Mouse (Mus musculus) myocyte (in vitro differentiated cells): ENCODE measurements at regions not wholly inside any gene's neighbourhood (a gene's known extent, or its start where the extent isn't known, plus 50 kb on each side); places are given as distances from the start of the nearest gene placed in this dataset.

Experiments
- H3K27me3 ChIP-seq: one replicate; pipeline ENCODE4 v1.6.1; 2011; ENCODE audit not compliant: control insufficient read depth, insufficient read depth, insufficient read length
- H3K36me3 ChIP-seq: one replicate; pipeline ENCODE4 v1.6.1; 2011; ENCODE audit not compliant: control insufficient read depth, insufficient read depth
- H3K4me2 ChIP-seq: one replicate; pipeline ENCODE4 v1.6.1; 2011; ENCODE audit warnings: low read depth, control low read depth
- H3K4me3 ChIP-seq: one replicate; pipeline ENCODE4 v1.5.1; 2011; ENCODE audit warnings: mild to moderate bottlenecking, control low read depth, moderate library complexity
- H3K79me2 ChIP-seq: one replicate; pipeline ENCODE4 v1.6.1; 2011; ENCODE audit not compliant: control insufficient read depth, insufficient read depth
- H3ac ChIP-seq: one replicate; pipeline ENCODE4 v1.6.1; 2011; ENCODE audit not compliant: control insufficient read depth, insufficient read length
- CEBPB ChIP-seq: IDR thresholded peaks from 2 replicates; pipeline ENCODE4 v1.6.1; 2011; ENCODE audit warnings: mild to moderate bottlenecking, moderate library complexity; ENCODE audit not compliant: poor library complexity, insufficient read depth, severe bottlenecking
- E2F4 ChIP-seq: IDR thresholded peaks from one replicate; pipeline ENCODE4 v1.6.1; 2011; ENCODE audit warnings: mild to moderate bottlenecking, control low read depth, moderate library complexity; ENCODE audit not compliant: insufficient read depth
- MAX ChIP-seq: IDR thresholded peaks from one replicate; pipeline ENCODE4 v1.6.1; 2011; ENCODE audit warnings: low read depth, mild to moderate bottlenecking, control low read depth
- MYOD1 ChIP-seq, 3 experiments: IDR thresholded peaks; one replicate each; pipeline ENCODE4 v1.6.1; 2011; ENCODE audit warnings: control low read depth in 2 of 3, low read depth in 2 of 3, mild to moderate bottlenecking in 2 of 3, moderate library complexity in 1 of 3; ENCODE audit not compliant: insufficient read length in 2 of 3, control insufficient read depth in 1 of 3
- MYOG ChIP-seq, 3 experiments: IDR thresholded peaks; one replicate each; pipeline ENCODE4 v1.6.1; 2011; ENCODE audit warnings: control low read depth in 2 of 3, low read depth in 2 of 3, mild to moderate bottlenecking in 2 of 3; ENCODE audit not compliant: insufficient read length in 2 of 3, control insufficient read depth in 1 of 3, insufficient read depth in 1 of 3
- POLR2A ChIP-seq: IDR thresholded peaks from one replicate; pipeline ENCODE4 v1.6.1; 2011; ENCODE audit warnings: low read depth, mild to moderate bottlenecking, control low read depth, moderate library complexity; ENCODE audit not compliant: insufficient read length
- POLR2AphosphoS2 ChIP-seq: IDR thresholded peaks from one replicate; pipeline ENCODE4 v1.6.1; 2011; ENCODE audit warnings: low read depth, control low read depth; ENCODE audit not compliant: insufficient read length
- REST ChIP-seq: IDR thresholded peaks from one replicate; pipeline ENCODE4 v1.6.1; 2011; ENCODE audit warnings: mild to moderate bottlenecking, control low read depth, moderate library complexity; ENCODE audit not compliant: insufficient read depth, insufficient read length
- SRF ChIP-seq: IDR thresholded peaks from one replicate; pipeline ENCODE4 v1.6.1; 2011; ENCODE audit warnings: low read depth; ENCODE audit not compliant: control insufficient read depth, insufficient read length
- TCF12 ChIP-seq: IDR thresholded peaks from one replicate; pipeline ENCODE4 v1.6.1; 2011; ENCODE audit warnings: mild to moderate bottlenecking, control low read depth; ENCODE audit not compliant: poor library complexity, insufficient read depth, severe bottlenecking
- TCF3 ChIP-seq: IDR thresholded peaks from one replicate; pipeline ENCODE4 v1.6.1; 2011; ENCODE audit warnings: low read depth, control low read depth; ENCODE audit not compliant: insufficient read length
- USF1 ChIP-seq: IDR thresholded peaks from one replicate; pipeline ENCODE4 v1.6.1; 2011; ENCODE audit warnings: low read depth, mild to moderate bottlenecking, control low read depth, moderate library complexity

GRCm38 (mm10) chr10:99456180-99456579, 193.1 kb downstream of the Dusp6 start:
- Histone ChIP-seq H3ac (no peak overlapping the region), H3K36me3 (no peaks in the 10 kb centered on the region), H3K27me3 (no peaks in the 10 kb centered on the region), H3K4me2 (no peak overlapping the region), H3K79me2 (no peaks in the 10 kb centered on the region), H3K4me3 (no peak overlapping the region)
- TF ChIP-seq TCF12 (no peak), MYOG (IDR thresholded peaks at IDR 0.05; ENCODE audit: control insufficient read depth in 1 of 3, insufficient read depth in 1 of 3, insufficient read length in 2 of 3, low read depth in 2 of 3) (no peak), CEBPB (no peak), E2F4 (no peak), POLR2A (no peak), TCF3 (no peak), REST (no peak), USF1 (no peak), POLR2AphosphoS2 (no peak), MYOD1 (IDR thresholded peaks at IDR 0.05; ENCODE audit: control insufficient read depth in 1 of 3, insufficient read length in 2 of 3, low read depth in 2 of 3) (no peak), SRF (no peak)

- H3ac ChIP-seq = no peak overlapping the region
- no peaks in the 10 kb centered on the region for H3K79me2 ChIP-seq
- TF ChIP-seq SRF = no peak
- no peak for TF ChIP-seq MAX
- TF ChIP-seq USF1 = no peak
- no peak for TF ChIP-seq POLR2AphosphoS2
- TF ChIP-seq REST = no peak
- no peak for TF ChIP-seq POLR2A
- TF ChIP-seq E2F4 = no peak
- TF ChIP-seq MYOD1 (IDR thresholded peaks at IDR 0.05; ENCODE audit: control insufficient read depth in 1 of 3, insufficient read length in 2 of 3, low read depth in 2 of 3) = no peak
- TF ChIP-seq CEBPB = no peak
- TF ChIP-seq TCF3 = no peak
- no peak for TF ChIP-seq TCF12
- TF ChIP-seq MYOG (IDR thresholded peaks at IDR 0.05; ENCODE audit: control insufficient read depth in 1 of 3, insufficient read depth in 1 of 3, insufficient read length in 2 of 3, low read depth in 2 of 3) = no peak
- no peaks in the 10 kb centered on the region for H3K36me3 ChIP-seq
- H3K4me2 ChIP-seq = no peak overlapping the region
- no peak overlapping the region for H3K4me3 ChIP-seq
- H3K27me3 ChIP-seq = no peaks in the 10 kb centered on the region
Observed at GRCm38 (mm10) chr10:99458047-99458446, 195.0 kb downstream of the Dusp6 start.

- H3K4me2 ChIP-seq = no peak overlapping the region
- no peak overlapping the region for H3ac ChIP-seq
- H3K27me3 ChIP-seq = no peaks in the 10 kb centered on the region
- TF ChIP-seq E2F4 (no peak), POLR2A (no peak), TCF12 (no peak), SRF (no peak), MYOD1 (IDR thresholded peaks at IDR 0.05; ENCODE audit: control insufficient read depth in 1 of 3, insufficient read length in 2 of 3, low read depth in 2 of 3) (no peak), POLR2AphosphoS2 (no peak), MAX (no peak), USF1 (no peak), MYOG (IDR thresholded peaks at IDR 0.05; ENCODE audit: control insufficient read depth in 1 of 3, insufficient read depth in 1 of 3, insufficient read length in 2 of 3, low read depth in 2 of 3) (no peak), CEBPB (no peak), TCF3 (no peak), REST (no peak)
- H3K79me2 ChIP-seq = no peaks in the 10 kb centered on the region
- H3K4me3 ChIP-seq = no peak overlapping the region
- no peaks in the 10 kb centered on the region for H3K36me3 ChIP-seq
Observed at GRCm38 (mm10) chr10:99459171-99459660, 196.2 kb downstream of the Dusp6 start.

GRCm38 (mm10) chr10:99459823-99460361, 196.9 kb downstream of the Dusp6 start:
- no peak overlapping the region for H3K4me2 ChIP-seq
- no peaks in the 10 kb centered on the region for H3K79me2 ChIP-seq
- no peak overlapping the region for H3ac ChIP-seq
- TF ChIP-seq E2F4 = no peak
- TF ChIP-seq REST = no peak
- no peak for TF ChIP-seq MAX
- no peak for TF ChIP-seq MYOD1 (IDR thresholded peaks at IDR 0.05; ENCODE audit: control insufficient read depth in 1 of 3, insufficient read length in 2 of 3, low read depth in 2 of 3)
- TF ChIP-seq SRF = no peak
- no peak for TF ChIP-seq TCF3
- no peak for TF ChIP-seq TCF12
- TF ChIP-seq MYOG (IDR thresholded peaks at IDR 0.05; ENCODE audit: control insufficient read depth in 1 of 3, insufficient read depth in 1 of 3, insufficient read length in 2 of 3, low read depth in 2 of 3) = no peak
- no peak for TF ChIP-seq POLR2AphosphoS2
- no peaks in the 10 kb centered on the region for H3K36me3 ChIP-seq
- H3K4me3 ChIP-seq = no peak overlapping the region
- no peaks in the 10 kb centered on the region for H3K27me3 ChIP-seq
